In the genomic region with DNA sequence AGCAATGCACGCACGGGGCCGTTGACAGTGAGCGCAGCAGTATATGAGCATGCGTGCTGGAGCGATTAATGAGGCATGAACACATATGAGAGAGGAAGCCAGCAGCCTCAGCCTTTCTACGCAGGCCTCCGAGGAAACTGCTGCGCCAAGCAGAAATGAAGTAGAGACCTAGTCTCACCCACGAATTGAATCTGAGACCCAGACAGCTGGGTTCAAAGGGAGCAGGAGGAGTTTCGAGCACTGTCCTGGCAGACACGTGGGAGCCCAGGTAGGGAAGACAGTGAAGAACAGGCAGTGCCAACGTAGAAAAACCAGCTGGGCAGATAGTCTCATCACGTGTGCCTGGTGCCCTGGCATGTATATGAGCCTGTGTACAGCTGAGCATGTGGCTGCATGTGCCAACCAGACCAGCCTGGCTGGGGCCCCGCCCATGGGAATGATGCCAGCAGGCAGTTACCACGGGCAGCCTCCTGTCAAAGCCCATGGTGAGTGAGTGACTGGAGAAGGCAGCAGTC, we compare ENCODE assay signal across 10 mouse cellular contexts. TPM values are rescaled to one million over a fixed set of nuclear protein-coding genes. Genes with fewer than 3 reads are reported as not detected.
DNase-seq lines count a peak whose midpoint lies in the region; ATAC-seq and TF ChIP-seq lines count a peak whose summit lies in the region.
"Had no signal": no experiment of that assay in that cellular context is flagged by ENCODE, and none has a peak within 500 bp of the region (broad histone marks: within the 10 kb centered on the region; RNA-seq: fewer than 3 reads in every experiment).

No protein-coding gene starts in this region.

- peak; percentile 49 for DNase-seq in heart, postnatal 4 days
- DNase-seq in heart, adult 18-20 months, result no peak
- DNase-seq in 3134 (ENCODE audit: extremely low read depth, insufficient read length, low spot score), result peak; percentile 45
- peak; percentile 27 for DNase-seq in cerebellum, adult 9-11 months
- peak; percentile 67 for DNase-seq in stomach, postnatal 0 days (ENCODE audit: low spot score)
- DNase-seq in T-cell, adult 2 months (ENCODE audit: low spot score), result no peak
- no peak for DNase-seq in liver, postnatal 0 days

- H3K27ac ChIP-seq in kidney, embryonic 14.5 days (ENCODE audit: low read depth, low read length), result no peak overlapping the region; the same call in 1 of the 2 replicates
- H3K27ac ChIP-seq in stomach, postnatal 0 days (replicated peaks), result peak overlapping the region; percentile 56
- no peak overlapping the region for H3K27ac ChIP-seq in liver, postnatal 0 days (ENCODE audit: low read depth)

- no peaks in the 10 kb centered on the region for H3K27me3 ChIP-seq in kidney, embryonic 14.5 days (ENCODE audit: control insufficient read depth, insufficient read depth, low read length)
- H3K27me3 ChIP-seq in stomach, postnatal 0 days (ENCODE audit: control insufficient read depth, insufficient read depth, low read length), result no peaks in the 10 kb centered on the region
- H3K27me3 ChIP-seq in liver, postnatal 0 days (ENCODE audit: insufficient read depth, low read length), result no peaks in the 10 kb centered on the region

- no peak overlapping the region for H3K9ac ChIP-seq in kidney, embryonic 14.5 days (ENCODE audit: low read depth, low read length)
- H3K9ac ChIP-seq in stomach, postnatal 0 days (ENCODE audit: low read length), result no peak overlapping the region
- H3K9ac ChIP-seq in liver, postnatal 0 days (replicated peaks), result no peak overlapping the region

- no peaks in the 10 kb centered on the region for H3K9me3 ChIP-seq in kidney, embryonic 14.5 days (ENCODE audit: control insufficient read depth, low read length)
- no peaks in the 10 kb centered on the region for H3K9me3 ChIP-seq in stomach, postnatal 0 days (ENCODE audit: control insufficient read depth, low read length)
- H3K9me3 ChIP-seq in liver, postnatal 0 days (ENCODE audit: low read length), result no peaks in the 10 kb centered on the region

- H3K4me2 ChIP-seq in kidney, embryonic 14.5 days (replicated peaks; ENCODE audit: low read depth, low read length), result no peak overlapping the region
- no peak overlapping the region for H3K4me2 ChIP-seq in stomach, postnatal 0 days (replicated peaks; ENCODE audit: low read depth)
- H3K4me2 ChIP-seq in liver, postnatal 0 days (ENCODE audit: low read depth, low read length), result no peak overlapping the region

- peak; percentile 55 for TF ChIP-seq EP300 in stomach, postnatal 0 days (optimal IDR thresholded peaks at IDR 0.05)
- no peak for TF ChIP-seq EP300 in liver, postnatal 0 days (IDR thresholded peaks at IDR 0.05; ENCODE audit: low read depth)

- no peaks in the 10 kb centered on the region for H3K36me3 ChIP-seq in kidney, embryonic 14.5 days (ENCODE audit: control insufficient read depth, insufficient read depth, low read length)
- no peaks in the 10 kb centered on the region for H3K36me3 ChIP-seq in stomach, postnatal 0 days (ENCODE audit: control insufficient read depth, insufficient read depth, low read length)
- no peaks in the 10 kb centered on the region for H3K36me3 ChIP-seq in liver, postnatal 0 days (replicated peaks; ENCODE audit: insufficient read depth, low read length)

- H3K4me1 ChIP-seq in kidney, embryonic 14.5 days (ENCODE audit: control insufficient read depth, insufficient read depth, low read length), result peaks cover 8% of the 10 kb centered on the region
- H3K4me1 ChIP-seq in stomach, postnatal 0 days (replicated peaks; ENCODE audit: control insufficient read depth, insufficient read depth), result 0 out of 2 replicates have a peak, but pooled peaks cover 4% of the 10 kb centered on the region
- peaks cover 3% of the 10 kb centered on the region for H3K4me1 ChIP-seq in liver, postnatal 0 days (ENCODE audit: insufficient read depth)

- H3K4me3 ChIP-seq in kidney, embryonic 14.5 days (ENCODE audit: low read length), result no peak overlapping the region
- H3K4me3 ChIP-seq in stomach, postnatal 0 days (ENCODE audit: low read depth, low read length), result no peak overlapping the region
- H3K4me3 ChIP-seq in liver, postnatal 0 days (ENCODE audit: low read depth, low read length), result no peak overlapping the region
- H3K4me3 ChIP-seq: erythroblast, embryonic 14.5 days; myocyte had no signal

- no peak for TF ChIP-seq CTCF in stomach, postnatal 0 days (IDR thresholded peaks at IDR 0.05; ENCODE audit: low read depth)
- no peak for TF ChIP-seq CTCF in liver, postnatal 0 days (IDR thresholded peaks at IDR 0.05; ENCODE audit: low read depth)

- peak; percentile 41 for ATAC-seq in kidney, embryonic 14.5 days (ENCODE audit: low FRiP score, low TSS enrichment)
- ATAC-seq in stomach, postnatal 0 days (ENCODE audit: low FRiP score, low TSS enrichment), result peak; percentile 55
- no peak for ATAC-seq in liver, postnatal 0 days

- WGBS in kidney, embryonic 14.5 days, result 43% methylated on average over 16 of the region's 16 CpGs
- WGBS in stomach, postnatal 0 days, result 61% methylated on average over 16 of the region's 16 CpGs
- 72% methylated on average over 16 of the region's 16 CpGs for WGBS in liver, postnatal 0 days (ENCODE audit: insufficient replicate concordance)

RNA-seq across cellular contexts. Expression of a gene that starts 6.5 kb away (rescaled TPM):
- 10 to 100 TPM; 18.4 to 20.2 TPM for total RNA-seq in heart, postnatal 4 days (2021)
- total RNA-seq in heart, adult 18-20 months (2021), result 10 to 100 TPM; 10.6 to 12.8 TPM
- polyA plus RNA-seq in kidney, embryonic 14.5 days (2014; fragmentation: Nextera tagmentation; extraction: Ambion mirVana), result 25.3 and 31.2 TPM in 2 replicates
- 7.4 and 9.0 TPM in 2 replicates for polyA plus RNA-seq in stomach, postnatal 0 days (2015; fragmentation: Nextera tagmentation; extraction: Ambion mirVana)
- 2.2 and 2.4 TPM in 2 replicates for polyA plus RNA-seq in liver, postnatal 0 days (2015; fragmentation: Nextera tagmentation; extraction: Ambion mirVana)

Comparison
In these comparisons a context has a peak if more than half of its experiments do, and no peak if none do; other contexts are left out.
1. DNase-seq: peak in heart, postnatal 4 days (single experiment), 3134 (single experiment), cerebellum, adult 9-11 months (single experiment) and stomach, postnatal 0 days (single experiment); none in heart, adult 18-20 months (0 of 2), T-cell, adult 2 months (single experiment) and liver, postnatal 0 days (single experiment).